Mouse (Mus musculus): ENCODE results near the gene Psmd14. TPM values are rescaled to one million over a fixed set of nuclear protein-coding genes. Genes with fewer than 3 reads are reported as not detected.

Gene Psmd14
- total RNA-seq, 2 experiments from 2014 or later = 51.5 to 78.4 TPM

GRCm38 (mm10) chr2:61754989-61755388 is 43.5 kb downstream of the Psmd14 start:
- no peak for ATAC-seq (replicated peaks; ENCODE audit: low FRiP score, poor library complexity, severe bottlenecking)

- ATAC-seq (replicated peaks; ENCODE audit: low FRiP score, poor library complexity, severe bottlenecking) = peak; percentile 80
Observed at GRCm38 (mm10) chr2:61759234-61759855, 47.9 kb downstream of the Psmd14 start.

- peak; percentile 60 for ATAC-seq (replicated peaks; ENCODE audit: low FRiP score, poor library complexity, severe bottlenecking)
Observed at GRCm38 (mm10) chr2:61760044-61760443, 48.5 kb downstream of the Psmd14 start.

- no peak for ATAC-seq (replicated peaks; ENCODE audit: low FRiP score, poor library complexity, severe bottlenecking)
Observed at GRCm38 (mm10) chr2:61764470-61765105, 53.1 kb downstream of the Psmd14 start.

GRCm38 (mm10) chr2:61765526-61765925 is 54.0 kb downstream of the Psmd14 start:
- ATAC-seq (replicated peaks; ENCODE audit: low FRiP score, poor library complexity, severe bottlenecking) = no peak

GRCm38 (mm10) chr2:61780794-61781193 is 69.3 kb downstream of the Psmd14 start:
- no peak for ATAC-seq (replicated peaks; ENCODE audit: low FRiP score, poor library complexity, severe bottlenecking)

- ATAC-seq (replicated peaks; ENCODE audit: low FRiP score, poor library complexity, severe bottlenecking) = no peak
Observed at GRCm38 (mm10) chr2:61794960-61795359, 83.5 kb downstream of the Psmd14 start.

GRCm38 (mm10) chr2:61798048-61798447 is 86.6 kb downstream of the Psmd14 start:
- no peak for ATAC-seq (replicated peaks; ENCODE audit: low FRiP score, poor library complexity, severe bottlenecking)

- ATAC-seq (replicated peaks; ENCODE audit: low FRiP score, poor library complexity, severe bottlenecking) = no peak
Observed at GRCm38 (mm10) chr2:61802656-61803251, 91.3 kb downstream of the Psmd14 start, which contains the start of gene Tbr1. TSS of gene Tbr1 (plus strand) at chr2:61802930.

GRCm38 (mm10) chr2:61803443-61804367 is 92.2 kb downstream of the Psmd14 start:
- no peak for ATAC-seq (replicated peaks; ENCODE audit: low FRiP score, poor library complexity, severe bottlenecking)

GRCm38 (mm10) chr2:61804382-61804840 is 92.9 kb downstream of the Psmd14 start:
- no peak for ATAC-seq (replicated peaks; ENCODE audit: low FRiP score, poor library complexity, severe bottlenecking)

GRCm38 (mm10) chr2:61804841-61805540 is 93.5 kb downstream of the Psmd14 start:
- ATAC-seq (replicated peaks; ENCODE audit: low FRiP score, poor library complexity, severe bottlenecking) = no peak

- ATAC-seq (replicated peaks; ENCODE audit: low FRiP score, poor library complexity, severe bottlenecking) = no peak
Observed at GRCm38 (mm10) chr2:61805541-61806345, 94.2 kb downstream of the Psmd14 start.

- ATAC-seq (replicated peaks; ENCODE audit: low FRiP score, poor library complexity, severe bottlenecking) = no peak
Observed at GRCm38 (mm10) chr2:61806346-61806825, 94.9 kb downstream of the Psmd14 start.

GRCm38 (mm10) chr2:61807151-61807550 is 95.7 kb downstream of the Psmd14 start:
- ATAC-seq (replicated peaks; ENCODE audit: low FRiP score, poor library complexity, severe bottlenecking) = no peak

GRCm38 (mm10) chr2:61807781-61808180 is 96.3 kb downstream of the Psmd14 start:
- ATAC-seq (replicated peaks; ENCODE audit: low FRiP score, poor library complexity, severe bottlenecking) = no peak

- no peak for ATAC-seq (replicated peaks; ENCODE audit: low FRiP score, poor library complexity, severe bottlenecking)
Observed at GRCm38 (mm10) chr2:61808776-61809175, 97.3 kb downstream of the Psmd14 start.

- no peak for ATAC-seq (replicated peaks; ENCODE audit: low FRiP score, poor library complexity, severe bottlenecking)
Observed at GRCm38 (mm10) chr2:61809381-61809780, 97.9 kb downstream of the Psmd14 start.

Data from erythroblast, adult 5-6 weeks (primary cell).